Mouse (Mus musculus): ENCODE data around the gene Klhdc4. TPM values are rescaled to one million over a fixed set of nuclear protein-coding genes. Genes with fewer than 3 reads are reported as not detected.
A peak's percentile ranks its signal among the peaks of the same experiment; 100 is the strongest.

The Klhdc4 gene
- total RNA-seq, 2 experiments from 2014 or later: 28.5 to 36.2 TPM

DNA sequence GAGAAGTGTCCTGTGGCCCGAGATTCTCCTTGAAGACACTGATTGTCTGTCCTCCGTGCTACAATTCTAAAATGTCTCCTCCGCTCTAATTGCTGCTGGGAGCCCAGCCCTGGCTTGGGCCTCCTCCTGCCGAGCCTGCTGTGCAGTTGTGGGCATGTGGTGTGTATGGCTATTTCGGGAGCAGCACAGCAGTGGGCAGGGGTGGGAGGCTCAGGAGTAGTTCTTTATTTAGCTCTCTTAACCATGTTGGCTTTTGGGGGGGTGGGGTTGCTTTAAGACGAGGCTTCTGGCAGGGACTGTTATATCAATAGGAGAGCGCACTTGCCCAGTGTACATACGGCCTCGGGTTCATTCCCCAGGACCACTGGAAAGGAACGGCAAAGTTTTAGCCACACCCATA is 42.8 kb downstream of the Klhdc4 start:
- H3K4me3 ChIP-seq: no peak overlapping the region; the same call in 1 of the 2 replicates
- DNase-seq (ENCODE audit: low spot score in 2 of 2): peak in 1 of 2 experiments; percentile 50
- peak overlapping the region; percentile 64; the same call in 1 of the 2 replicates for H3K27ac ChIP-seq
- TF ChIP-seq CTCF (conservative IDR thresholded peaks at IDR 0.05): no peak

GRCm38 (mm10) chr8:121782493-121782892 is 46.9 kb downstream of the Klhdc4 start:
- no peak for DNase-seq (ENCODE audit: low spot score in 2 of 2)
- H3K4me3 ChIP-seq: no peak overlapping the region
- H3K27ac ChIP-seq: no peak overlapping the region
- no peak for TF ChIP-seq CTCF (conservative IDR thresholded peaks at IDR 0.05)

DNA sequence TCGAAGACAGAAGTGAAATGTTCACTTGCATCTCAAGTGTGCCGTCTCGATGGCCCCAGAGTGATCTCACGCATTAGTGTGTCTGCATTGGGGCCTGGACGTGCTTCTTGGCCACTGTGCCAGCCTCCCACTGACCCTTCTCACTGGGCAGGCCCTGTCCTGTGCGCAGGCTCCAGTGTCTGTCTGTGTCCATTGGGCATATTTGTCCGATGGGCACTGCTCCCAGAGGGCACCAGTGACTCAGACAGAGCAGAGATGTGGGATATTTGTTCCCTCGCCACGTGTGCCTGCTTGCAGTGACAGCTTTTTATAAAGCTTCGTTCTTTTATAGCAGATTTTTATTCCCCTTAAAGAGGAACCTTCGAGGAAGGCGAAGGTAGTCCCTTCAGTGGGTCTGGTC is 55.5 kb downstream of the Klhdc4 start:
- Histone ChIP-seq H3K27ac (no peak overlapping the region), H3K4me3 (no peak overlapping the region)
- no peak for DNase-seq (ENCODE audit: low spot score in 2 of 2)
- no peak for TF ChIP-seq CTCF (conservative IDR thresholded peaks at IDR 0.05)

DNA sequence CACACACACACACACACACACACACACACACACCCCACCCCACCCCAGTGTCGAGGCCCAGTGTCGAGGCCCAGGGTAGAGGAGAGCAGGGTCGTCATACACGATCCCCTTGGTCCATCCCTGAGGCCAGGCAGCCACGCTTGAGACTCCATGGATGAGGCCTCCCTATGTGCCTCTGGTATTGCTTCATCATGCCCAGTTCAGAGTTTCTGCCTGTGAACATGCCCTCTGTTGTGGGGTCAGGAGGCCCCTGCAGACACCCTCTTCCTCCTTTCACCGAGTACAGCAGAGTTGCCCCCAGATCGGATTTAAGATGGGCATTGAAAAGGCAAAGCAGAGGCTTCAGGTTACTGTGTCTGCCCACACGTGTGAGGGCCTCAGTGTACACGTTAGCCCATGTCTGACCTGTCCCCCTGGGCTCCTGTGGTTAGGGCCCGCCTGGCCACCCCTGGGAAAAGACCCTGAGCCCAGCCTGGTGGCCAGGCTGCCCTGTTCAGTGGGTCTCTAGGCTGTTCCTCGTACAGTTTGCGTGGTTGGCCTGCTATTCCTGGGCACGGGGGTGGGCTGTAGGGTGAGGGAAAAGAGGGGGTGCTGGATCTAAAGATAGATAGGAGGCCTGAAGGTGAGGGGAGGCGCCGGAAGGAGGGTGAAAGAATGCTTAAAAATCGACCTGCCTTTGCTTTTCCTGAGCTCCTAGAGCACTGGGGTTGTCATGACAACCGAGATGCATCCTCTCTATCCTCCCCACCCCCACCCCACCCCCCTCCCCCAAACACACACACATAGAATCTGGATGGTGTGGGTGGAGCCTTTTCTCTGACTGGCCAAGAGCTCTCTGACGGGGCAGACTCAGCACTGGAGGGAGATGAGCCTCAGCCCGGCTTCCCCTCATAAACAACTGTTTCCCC is 58.3 kb downstream of the Klhdc4 start:
- Histone ChIP-seq H3K27ac (peak overlapping the region; percentile 73), H3K4me3 (no peak overlapping the region)
- no peak for DNase-seq (ENCODE audit: low spot score in 2 of 2)
- TF ChIP-seq CTCF (conservative IDR thresholded peaks at IDR 0.05): no peak

GRCm38 (mm10) chr8:121769621-121770020 is 59.7 kb downstream of the Klhdc4 start:
- no peak for TF ChIP-seq CTCF (conservative IDR thresholded peaks at IDR 0.05)
- DNase-seq (ENCODE audit: low spot score in 2 of 2): no peak
- peak overlapping the region; percentile 5; the same call in 1 of the 2 replicates for H3K27ac ChIP-seq

GRCm38 (mm10) chr8:121769095-121769494 is 60.3 kb downstream of the Klhdc4 start:
- DNase-seq (ENCODE audit: low spot score in 2 of 2): no peak
- Histone ChIP-seq H3K27ac (0 out of 2 replicates have a peak overlapping the region, but pooled peaks have one; percentile 5), H3K4me3 (no peak overlapping the region)
- no peak for TF ChIP-seq CTCF (conservative IDR thresholded peaks at IDR 0.05)

More at GRCm38 (mm10) chr8:121769621-121770020, 59.7 kb downstream of the Klhdc4 start:
- no peak overlapping the region for H3K4me3 ChIP-seq

GRCm38 (mm10) chr8:121765594-121766138 is 63.7 kb downstream of the Klhdc4 start:
- 0 out of 2 replicates have a peak overlapping the region, but pooled peaks have one; percentile 3 for H3K27ac ChIP-seq
- DNase-seq (ENCODE audit: low spot score in 2 of 2): no peak
- no peak for TF ChIP-seq CTCF (conservative IDR thresholded peaks at IDR 0.05)

GRCm38 (mm10) chr8:121763700-121764013 is 65.7 kb downstream of the Klhdc4 start:
- TF ChIP-seq CTCF (conservative IDR thresholded peaks at IDR 0.05): no peak
- Histone ChIP-seq H3K4me3 (no peak overlapping the region), H3K27ac (peak overlapping the region; percentile 51)
- no peak for DNase-seq (ENCODE audit: low spot score in 2 of 2)

More at GRCm38 (mm10) chr8:121765594-121766138, 63.7 kb downstream of the Klhdc4 start:
- H3K4me3 ChIP-seq: no peak overlapping the region

DNA sequence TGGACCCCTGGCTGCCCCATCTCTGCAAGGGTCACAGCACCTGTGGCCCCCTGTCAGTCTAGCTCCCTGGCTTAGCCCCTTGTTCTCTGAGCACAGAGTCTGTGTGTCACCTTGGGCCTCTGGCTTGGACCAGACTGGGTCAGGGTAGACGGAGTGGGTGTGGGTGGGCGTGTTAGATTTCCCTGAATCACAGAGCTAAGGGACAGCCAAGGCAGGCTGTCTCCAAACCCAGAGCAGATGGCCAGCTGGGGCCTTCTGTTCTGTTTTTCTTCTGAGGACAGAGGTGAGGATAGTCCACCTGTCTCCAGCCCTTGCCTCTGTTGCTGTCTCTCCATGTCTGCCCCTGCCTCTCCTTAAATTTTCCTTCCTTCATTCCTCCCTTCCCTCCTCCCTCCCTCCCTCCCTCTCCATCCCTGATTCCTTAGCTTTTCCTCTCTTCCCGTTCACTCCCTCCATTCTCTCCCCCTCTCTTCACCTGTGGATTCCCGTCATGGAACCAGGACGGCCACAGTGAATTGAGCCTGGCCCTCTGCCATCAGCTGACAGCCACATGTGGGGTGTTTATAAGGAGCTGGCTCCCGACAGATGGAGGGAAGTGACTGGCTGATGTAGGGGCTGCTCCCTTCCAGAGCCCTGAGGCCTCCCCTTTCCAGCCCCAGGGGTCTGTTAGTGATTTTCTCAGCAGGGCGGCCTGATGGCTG is 66.2 kb downstream of the Klhdc4 start:
- H3K4me3 ChIP-seq: no peak overlapping the region
- TF ChIP-seq CTCF (conservative IDR thresholded peaks at IDR 0.05): no peak
- H3K27ac ChIP-seq: peak overlapping the region; percentile 51
- no peak for DNase-seq (ENCODE audit: low spot score in 2 of 2)

GRCm38 (mm10) chr8:121761480-121761879 is 67.9 kb downstream of the Klhdc4 start:
- Histone ChIP-seq H3K4me3 (no peak overlapping the region), H3K27ac (no peak overlapping the region)
- no peak for DNase-seq (ENCODE audit: low spot score in 2 of 2)
- TF ChIP-seq CTCF (conservative IDR thresholded peaks at IDR 0.05): no peak

DNA sequence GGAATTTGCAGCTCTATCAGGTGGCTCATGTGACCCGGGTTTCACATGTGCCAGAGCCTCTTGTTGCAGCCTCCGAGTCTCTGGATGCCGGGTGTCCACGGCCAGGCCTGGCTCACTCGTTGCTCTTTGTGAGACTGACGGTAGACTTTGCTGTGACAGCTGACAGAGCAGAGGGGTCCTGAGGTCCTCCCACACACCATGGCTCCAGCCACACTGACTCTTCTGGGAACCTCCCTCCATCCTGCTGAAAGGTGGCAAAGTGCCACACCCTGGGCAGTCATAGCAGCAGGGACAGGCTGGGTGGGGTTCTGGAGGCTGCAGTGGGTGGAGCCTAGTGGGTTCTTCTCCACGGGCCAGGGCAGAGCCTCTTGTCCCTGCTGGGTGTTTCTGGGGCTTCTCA is 68.9 kb downstream of the Klhdc4 start:
- DNase-seq (ENCODE audit: low spot score in 2 of 2): no peak
- H3K4me3 ChIP-seq: no peak overlapping the region
- peak overlapping the region; percentile 32; the same call in 1 of the 2 replicates for H3K27ac ChIP-seq
- TF ChIP-seq CTCF (conservative IDR thresholded peaks at IDR 0.05): no peak

DNA sequence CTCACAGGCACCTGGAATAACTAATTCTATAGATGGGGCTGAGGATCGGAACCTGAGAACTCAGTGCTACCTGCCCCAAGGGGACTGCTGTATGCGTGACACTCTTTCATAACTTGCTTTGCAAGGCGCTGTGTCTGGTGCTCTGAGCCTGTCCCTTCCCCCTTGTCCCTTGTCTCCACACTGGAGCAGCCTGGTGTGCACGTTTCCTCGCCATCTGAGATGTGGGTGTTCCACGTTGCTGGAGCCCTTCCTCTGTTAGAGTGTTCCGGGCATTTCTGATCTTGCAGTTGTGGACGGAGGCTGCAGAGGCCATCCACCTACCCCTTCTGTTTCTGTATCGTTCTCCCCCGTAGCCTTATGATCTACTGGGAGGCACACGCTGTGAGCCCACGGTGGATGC is 70.9 kb downstream of the Klhdc4 start:
- Histone ChIP-seq H3K4me3 (no peak overlapping the region), H3K27ac (peak overlapping the region; percentile 7; the same call in 1 of the 2 replicates)
- no peak for DNase-seq (ENCODE audit: low spot score in 2 of 2)
- no peak for TF ChIP-seq CTCF (conservative IDR thresholded peaks at IDR 0.05)

DNA sequence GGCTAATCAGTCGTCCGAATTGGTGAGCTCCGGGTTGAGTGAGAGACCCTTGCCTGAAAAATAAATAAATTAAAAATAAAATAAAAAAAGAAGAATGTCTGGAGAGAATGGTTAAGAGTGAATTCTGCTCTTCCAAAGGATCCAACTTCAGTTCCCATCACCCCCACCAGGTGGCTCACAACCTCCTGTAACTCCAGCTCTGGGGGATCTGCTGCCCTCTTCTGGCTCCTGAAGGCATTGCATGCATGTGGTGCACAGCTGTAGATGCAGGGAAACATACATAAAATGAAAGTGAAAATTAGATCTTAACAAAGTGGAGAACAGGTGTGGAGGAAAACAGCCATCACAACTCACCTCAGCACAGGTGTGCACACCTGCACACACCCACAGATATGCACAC is 78.0 kb downstream of the Klhdc4 start:
- peak; percentile 91 for TF ChIP-seq CTCF (conservative IDR thresholded peaks at IDR 0.05)
- DNase-seq (ENCODE audit: low spot score in 2 of 2): peak; percentile 30 to 73

More for the DNA sequence above, 78.0 kb downstream of the Klhdc4 start:
- no peak overlapping the region for H3K27ac ChIP-seq
- H3K4me3 ChIP-seq: no peak overlapping the region

Data from layer of hippocampus, adult 2 months (tissue).